Mouse (Mus musculus) forelimb bud, embryonic 11.5 days (tissue): ENCODE measurements around the gene Fam19a1.

ENCODE experiments used
- DNase-seq: peaks from one replicate; pipeline ENCODE4 v3.0.0-alpha.2; 2012; ENCODE audit warnings: low read depth, low spot score

Fam19a1 gene

GRCm38 (mm10) chr6:96437814-96438213 is 324.9 kb downstream of the Fam19a1 start:
- DNase-seq, result peak; percentile 62

- no peak for DNase-seq
Measured at GRCm38 (mm10) chr6:96439419-96439818, 326.5 kb downstream of the Fam19a1 start.

- DNase-seq, result no peak
Measured at GRCm38 (mm10) chr6:96441971-96442370, 329.0 kb downstream of the Fam19a1 start.

- DNase-seq, result no peak
Measured at GRCm38 (mm10) chr6:96447466-96447865, 334.5 kb downstream of the Fam19a1 start.

- DNase-seq, result no peak
Measured at GRCm38 (mm10) chr6:96456266-96456665, 343.3 kb downstream of the Fam19a1 start.

- no peak for DNase-seq
Measured at GRCm38 (mm10) chr6:96457590-96458259, 344.8 kb downstream of the Fam19a1 start.

GRCm38 (mm10) chr6:96459041-96459440 is 346.1 kb downstream of the Fam19a1 start:
- no peak for DNase-seq

- DNase-seq, result no peak
Measured at GRCm38 (mm10) chr6:96499464-96499863, 386.5 kb downstream of the Fam19a1 start.

GRCm38 (mm10) chr6:96541600-96541999 is 428.6 kb downstream of the Fam19a1 start:
- no peak for DNase-seq

GRCm38 (mm10) chr6:96544832-96545231 is 431.9 kb downstream of the Fam19a1 start:
- no peak for DNase-seq

GRCm38 (mm10) chr6:96550431-96550830 is 437.5 kb downstream of the Fam19a1 start:
- DNase-seq, result no peak

GRCm38 (mm10) chr6:96578649-96579048 is 465.7 kb downstream of the Fam19a1 start:
- no peak for DNase-seq

GRCm38 (mm10) chr6:96580726-96581125 is 467.8 kb downstream of the Fam19a1 start:
- DNase-seq, result peak; percentile 65

- DNase-seq, result no peak
Measured at GRCm38 (mm10) chr6:96581187-96581586, 468.2 kb downstream of the Fam19a1 start.

- DNase-seq, result no peak
Measured at GRCm38 (mm10) chr6:96587427-96587826, 474.5 kb downstream of the Fam19a1 start.

- peak; percentile 45 for DNase-seq
Measured at GRCm38 (mm10) chr6:96593031-96593430, 480.1 kb downstream of the Fam19a1 start.

GRCm38 (mm10) chr6:96595201-96595600 is 482.2 kb downstream of the Fam19a1 start:
- no peak for DNase-seq

GRCm38 (mm10) chr6:96624196-96624595 is 511.2 kb downstream of the Fam19a1 start:
- DNase-seq, result no peak

- no peak for DNase-seq
Measured at GRCm38 (mm10) chr6:96631518-96631917, 518.6 kb downstream of the Fam19a1 start.

- no peak for DNase-seq
Measured at GRCm38 (mm10) chr6:96632243-96632642, 519.3 kb downstream of the Fam19a1 start.

- DNase-seq, result no peak
Measured at GRCm38 (mm10) chr6:96635663-96636062, 522.7 kb downstream of the Fam19a1 start.

- no peak for DNase-seq
Measured at GRCm38 (mm10) chr6:96648742-96649141, 535.8 kb downstream of the Fam19a1 start.

- DNase-seq, result no peak
Measured at GRCm38 (mm10) chr6:96649267-96649666, 536.3 kb downstream of the Fam19a1 start.

- no peak for DNase-seq
Measured at GRCm38 (mm10) chr6:96666311-96666710, 553.4 kb downstream of the Fam19a1 start.
